Mouse (Mus musculus) lung, postnatal 0 days (tissue): Measurements from ENCODE around the gene Kif28.

Experiments used
- CTCF ChIP-seq: IDR thresholded peaks from 2 replicates; pipeline ENCODE4 v1.5.1; 2016; ENCODE audit warnings: antibody characterized with exemption, mild to moderate bottlenecking
- EP300 ChIP-seq: IDR thresholded peaks from 2 replicates; pipeline ENCODE4 v1.6.1; 2016; ENCODE audit warnings: antibody characterized with exemption, mild to moderate bottlenecking, control low read depth

DNA sequence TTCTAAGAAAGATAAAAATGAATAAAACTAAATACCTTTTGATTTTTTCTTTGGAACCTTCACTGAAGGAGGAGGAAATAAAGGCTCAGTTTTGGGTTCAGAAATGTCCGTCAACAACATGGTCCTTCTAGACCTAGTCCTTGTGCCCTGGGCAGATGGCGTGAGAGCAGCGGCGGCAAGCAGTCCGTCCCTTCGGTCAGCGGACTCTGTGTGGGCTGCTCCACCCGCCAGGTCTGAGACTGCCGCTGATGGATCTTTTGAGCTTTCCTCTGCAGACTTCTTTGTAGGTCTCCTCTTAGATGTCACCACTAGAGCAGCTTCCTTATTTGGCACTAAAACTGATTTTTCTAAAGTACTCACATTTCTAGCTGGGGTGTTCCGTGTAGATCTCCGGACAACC lies 7.2 kb upstream of the Kif28 start:
- no peak for TF ChIP-seq EP300
- no peak for TF ChIP-seq CTCF
